Mouse (Mus musculus) CH12.LX (cell line): Measurements from ENCODE around the gene Prph. TPM values are rescaled to one million over a fixed set of nuclear protein-coding genes. Genes with fewer than 3 reads are reported as not detected.
A peak's percentile ranks its signal among the peaks of the same experiment; 100 is the strongest.
"Not testable (repeated sequence)": the region's sequence is repeated elsewhere in the genome, so short reads cannot be mapped to it uniquely, and the experiment has no call there.

Experiments used
- DNase-seq: peaks from one replicate; pipeline ENCODE4 v3.0.0-alpha.2; 2013; ENCODE audit errors: extremely low read depth
- H3K27ac ChIP-seq: 2 replicates; pipeline ENCODE4 v1.5.1; 2012; ENCODE audit warnings: low read depth, mild to moderate bottlenecking, control low read depth, moderate library complexity; ENCODE audit not compliant: insufficient read depth
- H3K27me3 ChIP-seq: replicated peaks from 2 replicates; pipeline ENCODE3; 2012; ENCODE audit warnings: inconsistent platforms
- H3K36me3 ChIP-seq, 2 experiments: replicated peaks in 1 of 2; 2 replicates each; pipeline versions ENCODE3 to v1.6.1; 2012; ENCODE audit warnings: inconsistent platforms in 1 of 2, low read length in 1 of 2, mild to moderate bottlenecking in 1 of 2, mixed read lengths in 1 of 2, moderate library complexity in 1 of 2; ENCODE audit not compliant: control insufficient read depth in 1 of 2, insufficient read depth in 1 of 2
- H3K4me1 ChIP-seq, 2 experiments: 2 replicates each; pipeline ENCODE4 v1.6.1; 2012; ENCODE audit warnings: inconsistent platforms in 1 of 2, moderate library complexity in 1 of 2; ENCODE audit not compliant: insufficient read depth in 2 of 2, control insufficient read depth in 1 of 2
- H3K4me2 ChIP-seq: 2 replicates; pipeline ENCODE4 v1.6.1; 2012; ENCODE audit warnings: low read depth, mild to moderate bottlenecking, control low read depth; ENCODE audit not compliant: poor library complexity, insufficient read depth, severe bottlenecking
- H3K4me3 ChIP-seq, 3 experiments: fragments of 150-350 bp in 1 of 3; sonication (generic) in 1 of 3; replicated peaks in 1 of 3; 2 replicates each; pipeline versions ENCODE3 to v1.5.1; 2011 to 2012; ENCODE audit warnings: low read depth in 2 of 3, low read length in 2 of 3, mild to moderate bottlenecking in 2 of 3, moderate library complexity in 2 of 3, control low read depth in 1 of 3, improper control_type of control experiment in 1 of 3, inconsistent platforms in 1 of 3, mixed read lengths in 1 of 3; ENCODE audit not compliant: poor library complexity in 1 of 3
- H3K79me2 ChIP-seq: replicated peaks from 2 replicates; pipeline ENCODE4 v1.6.1; 2012; ENCODE audit warnings: mild to moderate bottlenecking, moderate library complexity; ENCODE audit not compliant: control insufficient read depth, poor library complexity, insufficient read depth, severe bottlenecking; ENCODE audit errors: extremely low read depth
- H3K9ac ChIP-seq: 2 replicates; pipeline ENCODE4 v1.6.1; 2012; ENCODE audit warnings: low read depth, mild to moderate bottlenecking, control low read depth, moderate library complexity; ENCODE audit not compliant: insufficient read depth
- H3K9me3 ChIP-seq: replicated peaks from 2 replicates; pipeline ENCODE3; 2012; ENCODE audit warnings: low read length, inconsistent platforms, mixed read lengths
- BHLHE40 ChIP-seq: IDR thresholded peaks from 2 replicates; pipeline ENCODE4 v1.6.1; 2011; ENCODE audit warnings: mild to moderate bottlenecking, low read depth, low read length, improper control_type of control experiment
- CHD1 ChIP-seq: IDR thresholded peaks from 2 replicates; pipeline ENCODE4 v1.6.1; 2012; ENCODE audit warnings: low read depth, low read length, improper control_type of control experiment, inconsistent platforms
- CHD2 ChIP-seq: IDR thresholded peaks from 2 replicates; pipeline ENCODE4 v1.6.1; 2011; ENCODE audit warnings: low read length, improper control_type of control experiment
- E2F4 ChIP-seq: IDR thresholded peaks from 2 replicates; pipeline ENCODE4 v1.6.1; 2011; ENCODE audit warnings: low read depth, low read length, improper control_type of control experiment; ENCODE audit not compliant: insufficient replicate concordance
- ELF1 ChIP-seq: IDR thresholded peaks from 2 replicates; pipeline ENCODE4 v1.6.1; 2014; ENCODE audit warnings: low read depth, mild to moderate bottlenecking, inconsistent platforms, low read length, improper control_type of control experiment
- EP300 ChIP-seq: IDR thresholded peaks from 2 replicates; pipeline ENCODE4 v1.6.1; 2011; ENCODE audit warnings: low read length, improper control_type of control experiment
- ETS1 ChIP-seq: conservative IDR thresholded peaks from 2 replicates; pipeline ENCODE4 v1.6.1; 2012; ENCODE audit warnings: low read depth, mild to moderate bottlenecking, inconsistent platforms, low read length, improper control_type of control experiment, moderate library complexity
- HCFC1 ChIP-seq: IDR thresholded peaks from 2 replicates; pipeline ENCODE4 v1.6.1; 2012; ENCODE audit warnings: low read depth, mild to moderate bottlenecking, inconsistent platforms, low read length, improper control_type of control experiment
- IRF4 ChIP-seq: IDR thresholded peaks from 2 replicates; pipeline ENCODE4 v1.6.1; 2014; ENCODE audit warnings: low read depth, mild to moderate bottlenecking, inconsistent platforms, low read length, improper control_type of control experiment
- JUN ChIP-seq: IDR thresholded peaks from 2 replicates; pipeline ENCODE4 v1.6.1; 2011; ENCODE audit warnings: low read depth, mild to moderate bottlenecking, low read length, improper control_type of control experiment, moderate library complexity; ENCODE audit not compliant: insufficient read depth
- KAT2A ChIP-seq: IDR thresholded peaks from 2 replicates; pipeline ENCODE4 v1.6.1; 2012; ENCODE audit warnings: low read length, improper control_type of control experiment, inconsistent platforms; ENCODE audit not compliant: insufficient replicate concordance
- MAX ChIP-seq: IDR thresholded peaks from 2 replicates; pipeline ENCODE4 v1.6.1; 2011; ENCODE audit warnings: low read length, improper control_type of control experiment
- MAZ ChIP-seq: IDR thresholded peaks from 2 replicates; pipeline ENCODE4 v1.6.1; 2012; ENCODE audit warnings: low read depth, mild to moderate bottlenecking, inconsistent platforms, low read length, improper control_type of control experiment, moderate library complexity
- MEF2A ChIP-seq: IDR thresholded peaks from 2 replicates; pipeline ENCODE4 v1.6.1; 2014; ENCODE audit warnings: low read depth, mild to moderate bottlenecking, inconsistent platforms, low read length, improper control_type of control experiment, borderline replicate concordance
- MXI1 ChIP-seq: IDR thresholded peaks from 2 replicates; pipeline ENCODE4 v1.6.1; 2011; ENCODE audit warnings: mild to moderate bottlenecking, low read depth, low read length, improper control_type of control experiment
- MYC ChIP-seq: IDR thresholded peaks from 2 replicates; pipeline ENCODE4 v1.6.1; 2011; ENCODE audit warnings: low read depth, mild to moderate bottlenecking, improper control_type of control experiment, low read length
- NELFE ChIP-seq: IDR thresholded peaks from 2 replicates; pipeline ENCODE4 v1.6.1; 2011; ENCODE audit warnings: low read depth, low read length, improper control_type of control experiment
- NRF1 ChIP-seq: IDR thresholded peaks from 2 replicates; pipeline ENCODE4 v1.6.1; 2014; ENCODE audit warnings: low read depth, mild to moderate bottlenecking, inconsistent platforms, low read length, improper control_type of control experiment, moderate library complexity
- POLR2A ChIP-seq: IDR thresholded peaks from 2 replicates; pipeline ENCODE4 v1.6.1; 2011; ENCODE audit warnings: low read depth, mild to moderate bottlenecking, improper control_type of control experiment, low read length
- POLR2AphosphoS2 ChIP-seq: IDR thresholded peaks from 2 replicates; pipeline ENCODE4 v1.6.1; 2011; ENCODE audit warnings: low read depth, low read length, improper control_type of control experiment
- RCOR1 ChIP-seq: conservative IDR thresholded peaks from 2 replicates; pipeline ENCODE4 v1.6.1; 2012; ENCODE audit warnings: low read depth, mild to moderate bottlenecking, inconsistent platforms, low read length, improper control_type of control experiment
- SIN3A ChIP-seq: IDR thresholded peaks from 2 replicates; pipeline ENCODE4 v1.6.1; 2012; ENCODE audit warnings: low read length, improper control_type of control experiment, inconsistent platforms
- TBP ChIP-seq: conservative IDR thresholded peaks from 2 replicates; pipeline ENCODE4 v1.6.1; 2011; ENCODE audit warnings: low read depth, low read length, improper control_type of control experiment
- TCF12 ChIP-seq: IDR thresholded peaks from 2 replicates; pipeline ENCODE4 v1.6.1; 2014; ENCODE audit warnings: low read depth, mild to moderate bottlenecking, inconsistent platforms, low read length, improper control_type of control experiment
- USF2 ChIP-seq: conservative IDR thresholded peaks from 2 replicates; pipeline ENCODE4 v1.6.1; 2011; ENCODE audit warnings: low read depth, low read length, improper control_type of control experiment
- ZMIZ1 ChIP-seq: IDR thresholded peaks from 2 replicates; pipeline ENCODE4 v1.6.1; 2012; ENCODE audit warnings: low read depth, mild to moderate bottlenecking, inconsistent platforms, low read length, improper control_type of control experiment
- ZNF384 ChIP-seq: IDR thresholded peaks from 2 replicates; pipeline ENCODE4 v1.6.1; 2012; ENCODE audit warnings: low read depth, low read length, improper control_type of control experiment, inconsistent platforms
- dilution Hi-C: fragments of 300-500 bp; cut with MboI; formaldehyde crosslinking; loops from 2 replicates; pipeline ENCODE4 v1.14.3; 2020; ENCODE audit warnings: low sequenced_read_pairs; ENCODE audit not compliant: extremely low pct_unique_long_range_greater_than_20kb, extremely low pct_ligation_motif_present
- in situ Hi-C: fragments of 300-500 bp; cut with MboI; formaldehyde crosslinking; loops from 3 replicates; pipeline ENCODE4 v1.14.3; 2019; ENCODE audit warnings: low sequenced_read_pairs, low pct_ligation_motif_present, low pct_unique_long_range_greater_than_20kb, mixed read lengths
- polyA plus RNA-seq: library from polyadenylated mRNA; unstranded; fragments of >175 nt; gene quantifications from 2 replicates; pipeline ENCODE4 v1.2.1, GENCODE M21; 2012; ENCODE audit warnings: low read depth; ENCODE audit not compliant: insufficient read length
- total RNA-seq, 2 experiments: library from RNA; depleted of rRNA; stranded (reverse); fragments of 300-350 nt in 1 of 2; fragments of >200 nt in 1 of 2; gene quantifications; 2 replicates each; pipeline ENCODE4 v1.2.3; 2012 to 2014

Prph gene
- total and polyA plus RNA-seq, 3 experiments: 0.12 TPM; not detected in 2

DNA sequence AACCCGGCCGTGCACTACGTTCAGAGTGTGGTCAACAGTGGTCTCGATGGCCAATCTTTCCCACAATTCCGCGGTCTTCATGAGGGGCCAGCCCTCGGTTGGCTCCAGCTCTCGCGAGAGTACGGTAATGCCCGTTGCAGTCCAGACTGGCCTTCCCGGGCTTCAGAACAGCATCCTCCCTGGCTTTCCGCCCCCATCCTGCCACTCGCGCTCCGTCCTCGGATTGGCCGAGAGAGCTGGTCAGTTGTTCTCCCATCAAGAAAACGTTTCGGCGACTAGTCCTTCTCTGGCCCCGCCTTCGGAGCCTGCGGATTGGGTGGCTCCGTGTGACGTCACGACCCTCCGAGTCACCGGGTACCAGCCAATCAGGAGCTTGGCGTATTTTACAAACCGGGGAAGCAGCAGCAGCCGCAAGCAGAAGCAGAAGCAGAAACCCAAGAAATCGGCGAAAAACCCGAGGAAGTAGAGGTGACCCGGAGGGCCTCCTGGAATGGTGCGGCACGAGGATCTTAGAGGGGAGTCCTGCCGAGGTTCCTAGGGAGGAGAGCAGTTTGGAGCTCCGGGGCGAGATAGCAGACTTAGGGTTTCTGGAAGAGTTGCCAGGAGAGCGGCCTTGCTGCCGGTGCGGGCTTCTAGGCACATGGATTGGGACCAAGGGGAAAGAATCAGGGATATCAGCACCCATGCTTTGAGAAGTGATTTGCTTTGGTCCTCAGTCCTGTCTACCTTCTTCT is 19.8 kb downstream of the Prph start:
- dilution Hi-C loops: no loop called here
- in situ Hi-C loops: no loop called here
- TF ChIP-seq RCOR1: no peak
- TF ChIP-seq ELF1: peak; percentile 70
- 0 out of 2 replicates have a peak, but pooled peaks have one; percentile 39 for TF ChIP-seq MYC
- TF ChIP-seq BHLHE40: no peak
- TF ChIP-seq E2F4: 0 out of 2 replicates have a peak, but pooled peaks have one; percentile 42
- TF ChIP-seq POLR2A: peak; percentile 87
- peak; percentile 83 for TF ChIP-seq MXI1
- peak; percentile 63 for TF ChIP-seq TCF12
- TF ChIP-seq SIN3A: peak; percentile 98
- no peak; the same call in none of the 2 replicates for TF ChIP-seq MEF2A
- peak; percentile 72 for TF ChIP-seq HCFC1
- no peak for TF ChIP-seq ZNF384
- TF ChIP-seq EP300: no peak
- no peak for TF ChIP-seq USF2
- peak; percentile 86 for TF ChIP-seq POLR2AphosphoS2
- peak; percentile 58 for TF ChIP-seq TBP
- peak; percentile 99 for TF ChIP-seq CHD2
- TF ChIP-seq JUN: no peak
- TF ChIP-seq MAZ: peak; percentile 59
- TF ChIP-seq KAT2A: peak; percentile 66; the same call in 1 of the 2 replicates
- peak; percentile 84 for TF ChIP-seq NELFE
- peak; percentile 11; the same call in 1 of the 2 replicates for TF ChIP-seq MAX
- TF ChIP-seq IRF4: peak; percentile 9; the same call in 1 of the 2 replicates
- peak; percentile 75; the same call in 1 of the 2 replicates for TF ChIP-seq CHD1
- no peak for TF ChIP-seq ETS1
- peak; percentile 48 for TF ChIP-seq NRF1
- TF ChIP-seq ZMIZ1: peak; percentile 92
- TF ChIP-seq, all 38 proteins: peak for 19
- Histone ChIP-seq H3K4me1 (peaks cover 6 to 34% of the 10 kb centered on the region in 2 experiments; a peak in 3 of 4 replicates), H3K9me3 (peaks cover 5% of the 10 kb centered on the region), H3K4me3 (peak overlapping the region; percentile 68 to 82 (median 77)), H3K27me3 (peaks cover 5% of the 10 kb centered on the region), H3K4me2 (peak overlapping the region; percentile 88), H3K27ac (peak overlapping the region; percentile 80), H3K79me2 (peaks cover 11% of the 10 kb centered on the region), H3K36me3 (peaks cover 25 to 35% of the 10 kb centered on the region in 2 experiments), H3K9ac (peak overlapping the region; percentile 95)
- DNase-seq: peak; percentile 99

DNA sequence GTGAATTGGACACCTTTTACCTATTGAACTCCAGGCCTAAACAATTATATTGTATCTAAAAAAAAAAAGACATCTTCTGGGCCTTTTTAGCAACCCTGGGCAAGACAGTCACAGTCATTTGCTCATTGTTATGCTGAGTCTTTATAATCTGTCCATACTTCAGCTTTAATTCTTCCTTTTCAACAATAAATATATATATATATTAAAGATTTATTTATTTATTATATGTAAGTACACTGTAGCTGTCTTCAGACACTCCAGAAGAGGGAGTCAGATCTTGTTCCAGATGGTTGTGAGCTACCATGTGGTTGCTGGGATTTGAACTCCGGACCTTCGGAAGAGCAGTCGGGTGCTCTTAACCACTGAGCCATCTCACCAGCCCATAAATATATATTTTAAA is 21.0 kb downstream of the Prph start:
- Histone ChIP-seq H3K4me3 (peak overlapping the region in 2 of 3 experiments; percentile 68 to 77), H3K36me3 (peaks cover 36 to 47% of the 10 kb centered on the region in 2 experiments), H3K9ac (peak overlapping the region; percentile 95; the same call in 1 of the 2 replicates), H3K4me1 (peaks cover 6 to 34% of the 10 kb centered on the region in 2 experiments; a peak in 3 of 4 replicates), H3K4me2 (peak overlapping the region; percentile 88), H3K79me2 (peaks cover 11% of the 10 kb centered on the region)
- H3K9me3 ChIP-seq, H3K27ac ChIP-seq, in situ Hi-C loops, DNase-seq, H3K27me3 ChIP-seq, dilution Hi-C loops: not testable (repeated sequence)
